Mouse (Mus musculus): ENCODE data around the gene Sf3a2.

Sf3a2 gene

DNA sequence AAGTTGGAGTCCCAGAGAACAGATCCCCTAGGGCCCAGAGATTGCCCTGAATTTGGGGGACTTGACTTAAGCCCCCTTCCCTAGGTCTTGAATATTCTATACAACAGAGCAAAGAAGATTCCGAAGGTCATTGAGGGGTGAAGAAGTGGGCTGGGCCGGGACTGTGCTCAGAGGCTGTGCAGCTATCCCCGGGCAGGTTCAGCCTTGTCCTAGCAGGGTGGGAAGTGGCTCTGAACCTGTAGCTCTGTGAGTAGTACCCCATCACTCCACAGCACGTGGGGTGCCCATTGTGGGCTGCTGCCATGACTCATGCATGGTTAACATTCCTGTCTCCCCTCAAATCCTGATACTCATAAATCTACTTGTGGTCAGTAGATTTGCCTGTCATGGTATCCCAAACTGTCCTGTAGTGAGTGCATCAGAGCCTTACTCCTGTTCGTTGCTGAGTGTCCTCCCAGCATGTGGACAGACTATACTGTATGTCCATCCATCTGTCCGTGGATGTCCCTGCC lies 21.6 kb upstream of the Sf3a2 start:
- DNase-seq: no peak

DNA sequence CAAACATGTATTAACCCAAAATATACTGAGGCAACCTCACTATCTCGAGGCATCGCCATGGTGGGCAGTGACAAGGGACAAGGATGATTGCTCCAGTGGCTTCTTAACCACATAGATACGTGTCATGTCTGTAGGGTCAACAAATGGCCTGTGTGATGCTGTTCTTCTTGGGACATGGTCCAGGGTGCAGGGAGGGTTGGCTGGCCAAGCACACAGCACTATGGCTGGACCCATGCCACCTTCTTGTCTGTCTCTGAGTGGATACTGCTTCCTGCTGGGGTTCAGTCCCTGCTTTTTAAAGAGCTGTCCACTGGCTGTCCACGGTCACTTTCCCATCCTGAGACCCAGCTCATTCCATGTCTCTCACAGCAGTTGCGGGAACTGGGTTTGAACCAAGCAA lies 20.9 kb upstream of the Sf3a2 start:
- no peak for DNase-seq

- no peak for DNase-seq
Measured at GRCm38 (mm10) chr10:80779565-80779964, 18.4 kb upstream of the Sf3a2 start.

- no peak for DNase-seq
Measured at GRCm38 (mm10) chr10:80784302-80784701, 13.7 kb upstream of the Sf3a2 start.

- DNase-seq: no peak
Measured at GRCm38 (mm10) chr10:80784871-80785270, 13.1 kb upstream of the Sf3a2 start.

- DNase-seq: no peak
Measured at GRCm38 (mm10) chr10:80785963-80786362, 12.0 kb upstream of the Sf3a2 start.

DNA sequence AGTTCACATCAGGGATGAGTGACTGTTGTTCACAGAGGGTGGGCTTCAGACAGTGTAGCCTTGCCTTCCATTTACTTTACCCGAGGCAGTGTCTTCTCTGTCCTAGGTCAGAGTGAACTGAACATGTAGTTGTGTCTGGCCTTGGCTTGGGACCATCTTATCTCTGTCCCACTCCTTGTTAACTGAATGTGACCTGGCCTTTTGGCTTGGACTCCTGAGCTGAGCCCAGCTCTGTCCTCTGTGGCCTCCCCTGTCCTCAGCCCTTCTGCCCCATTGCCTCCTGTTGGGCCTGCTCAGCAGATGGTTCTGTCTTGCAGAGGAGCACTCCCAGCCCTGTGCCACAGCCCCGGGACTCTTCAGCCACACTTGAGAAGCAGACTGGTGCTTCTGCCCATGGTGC lies 10.5 kb upstream of the Sf3a2 start:
- no peak for DNase-seq

DNA sequence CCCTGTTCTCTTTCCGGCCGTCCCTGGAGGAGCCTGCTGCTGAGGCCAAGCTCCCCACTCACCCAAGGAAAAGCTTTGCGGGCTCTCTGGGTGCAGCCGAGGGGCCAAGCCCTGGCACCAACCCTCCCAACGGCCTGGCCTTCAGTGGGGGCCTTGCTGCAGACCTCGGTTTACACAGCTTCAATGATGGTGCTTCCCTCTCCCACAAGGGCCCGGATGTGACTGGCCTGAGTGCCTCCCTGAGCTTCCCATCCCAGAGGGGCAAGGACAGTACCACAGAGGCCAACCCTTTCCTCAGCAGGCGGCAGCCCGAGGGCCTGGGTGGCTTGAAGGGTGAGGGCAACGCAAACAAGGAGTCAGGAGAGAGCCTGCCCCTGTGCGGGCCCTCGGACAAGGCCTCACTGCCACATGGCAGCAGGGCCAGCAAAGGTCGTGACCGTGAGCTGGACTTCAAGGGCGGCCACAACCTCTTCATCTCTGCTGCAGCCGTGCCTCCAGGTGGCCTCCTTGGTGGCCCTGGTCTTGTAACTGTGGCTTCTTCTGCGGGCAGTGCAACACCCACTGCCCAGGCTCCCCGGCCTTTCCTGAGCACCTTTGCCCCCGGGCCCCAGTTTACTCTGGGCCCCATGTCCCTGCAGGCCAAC lies 7.1 kb upstream of the Sf3a2 start:
- no peak for DNase-seq

GRCm38 (mm10) chr10:80791476-80792174 lies 6.4 kb upstream of the Sf3a2 start:
- DNase-seq: no peak

DNA sequence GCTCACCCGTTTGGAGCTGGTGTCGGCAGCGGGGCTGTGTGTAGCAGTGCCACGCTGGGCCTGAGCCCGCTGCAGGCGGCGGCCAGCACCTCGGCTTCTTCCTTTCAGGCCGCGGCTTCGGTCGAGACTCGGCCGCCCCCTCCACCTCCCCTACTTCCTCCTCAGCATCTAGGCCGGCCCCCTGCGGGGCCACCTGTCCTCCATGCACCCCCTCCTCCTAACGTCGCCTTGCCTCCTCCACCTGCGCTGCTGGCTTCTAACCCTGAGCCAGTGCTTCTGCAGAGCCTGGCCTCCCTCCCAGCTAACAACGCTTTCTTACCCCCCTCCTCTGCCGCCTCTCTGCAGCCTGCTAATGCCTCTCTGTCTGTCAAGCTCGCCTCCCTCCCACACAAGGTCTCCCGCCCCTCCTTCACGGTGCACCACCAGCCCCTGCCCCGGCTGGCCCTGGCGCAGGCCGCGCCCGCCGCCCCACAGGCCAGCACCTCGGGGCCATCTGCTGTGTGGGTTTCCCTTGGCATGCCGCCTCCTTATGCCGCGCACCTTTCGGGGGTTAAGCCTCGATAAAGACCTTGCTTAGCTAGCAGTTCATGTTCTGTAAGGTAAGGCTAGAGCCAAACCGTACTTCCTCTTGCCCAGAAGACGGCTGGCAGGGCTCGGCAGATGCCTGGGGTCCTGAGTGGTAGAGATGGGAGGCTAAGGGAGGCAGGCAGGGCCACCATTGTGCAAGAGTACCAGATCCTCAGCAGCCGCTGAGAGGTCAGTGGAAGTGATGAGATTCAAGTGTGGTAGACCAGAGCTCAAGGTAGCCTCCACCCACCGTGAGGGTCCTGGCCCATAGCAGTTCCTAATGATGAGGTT lies 5.6 kb upstream of the Sf3a2 start:
- no peak for DNase-seq

GRCm38 (mm10) chr10:80793033-80793784 lies 4.8 kb upstream of the Sf3a2 start:
- no peak for DNase-seq

- no peak for DNase-seq
Measured at GRCm38 (mm10) chr10:80793803-80794202, 4.2 kb upstream of the Sf3a2 start.

DNA sequence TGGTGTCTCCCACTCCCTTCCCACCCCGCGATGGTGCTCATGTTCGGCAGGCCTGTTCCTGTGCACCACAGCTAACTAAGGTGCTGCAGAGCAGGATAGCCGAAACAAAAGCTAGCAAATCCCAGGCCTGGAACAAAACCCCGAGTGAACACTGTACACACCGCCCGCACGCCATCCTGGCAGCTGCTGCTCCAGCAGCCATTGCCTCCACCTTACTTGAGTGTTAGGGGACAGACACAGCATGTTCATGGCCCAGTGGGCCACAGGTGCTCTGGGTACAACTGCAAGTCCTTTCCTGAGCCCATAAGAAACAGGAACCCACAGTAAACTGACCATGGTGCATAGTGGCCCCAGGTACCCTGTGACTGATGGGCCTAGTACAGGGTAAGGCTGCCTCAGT lies 3.2 kb upstream of the Sf3a2 start:
- no peak for DNase-seq

- DNase-seq: no peak
Measured at GRCm38 (mm10) chr10:80796307-80796848, 1.6 kb upstream of the Sf3a2 start.

DNA sequence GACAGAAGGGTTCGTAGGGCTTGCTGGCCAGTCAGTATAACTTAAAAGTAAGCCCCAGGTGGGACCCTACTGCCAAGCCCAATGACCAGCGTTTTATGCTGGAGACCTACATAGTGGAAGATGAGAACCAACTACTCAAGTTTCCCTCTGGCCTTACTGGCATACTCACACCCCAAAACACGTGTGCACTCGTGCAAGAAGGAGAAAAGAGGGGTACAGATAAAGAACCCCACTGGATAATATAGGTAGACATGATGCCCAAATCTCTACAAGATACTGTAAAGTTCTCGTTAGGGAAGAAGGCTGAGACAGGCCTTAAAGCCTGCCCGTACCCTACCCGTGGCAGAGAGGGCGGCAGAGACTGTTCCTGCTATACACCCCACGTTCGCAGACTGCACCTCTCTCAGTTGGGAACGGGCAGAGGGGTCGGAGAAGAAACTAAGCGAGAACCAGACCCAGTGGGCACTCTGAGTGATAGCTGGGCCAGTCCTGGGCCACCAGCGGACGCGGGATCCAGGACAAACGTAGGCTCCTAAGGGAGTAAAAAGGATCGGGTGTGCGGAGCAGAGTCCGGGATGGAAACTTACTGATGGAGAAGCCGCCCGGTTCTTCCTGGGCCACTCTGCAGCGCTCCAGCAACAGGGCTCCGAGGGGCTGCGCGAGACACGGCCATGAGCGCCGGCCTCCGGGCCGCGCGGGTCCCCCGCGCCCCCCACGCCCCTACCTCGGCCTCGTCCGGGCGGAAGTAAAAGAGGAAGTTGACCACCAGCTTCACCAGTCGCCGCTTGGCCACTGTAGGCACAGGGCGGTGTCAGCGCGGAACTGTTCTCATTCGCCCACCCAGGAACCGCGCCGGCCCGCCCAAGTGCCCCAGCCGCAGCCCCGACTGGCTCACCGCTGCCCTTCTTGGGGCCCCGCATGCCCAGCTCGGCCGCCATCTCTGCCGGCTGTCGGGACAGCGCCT lies 530 bp upstream of the Sf3a2 start:
- DNase-seq: no peak

GRCm38 (mm10) chr10:80799070-80799566 lies 1.1 kb downstream of the Sf3a2 start:
- no peak for DNase-seq

GRCm38 (mm10) chr10:80802204-80802912 lies 4.4 kb downstream of the Sf3a2 start:
- no peak for DNase-seq

DNA sequence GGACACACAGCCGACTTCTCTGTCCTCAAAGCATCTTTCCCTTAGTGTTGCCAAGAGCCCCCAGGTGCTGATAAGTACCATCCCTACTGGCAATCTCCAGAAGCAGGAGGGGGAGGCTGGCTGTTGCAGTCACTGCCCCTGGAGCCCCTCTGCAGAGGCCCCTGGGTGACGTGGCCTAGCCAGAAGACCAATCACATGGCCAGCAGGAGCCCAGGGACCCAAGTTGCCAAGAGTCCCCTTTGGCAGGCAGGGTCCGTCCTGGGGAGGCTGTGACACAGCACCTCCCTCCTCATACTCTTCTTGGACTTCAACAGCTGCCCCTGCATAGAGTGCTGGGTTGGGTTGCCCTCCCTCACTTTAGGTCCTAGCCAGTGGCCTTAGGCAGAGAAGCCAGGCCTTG lies 5.0 kb downstream of the Sf3a2 start:
- DNase-seq: no peak

DNA sequence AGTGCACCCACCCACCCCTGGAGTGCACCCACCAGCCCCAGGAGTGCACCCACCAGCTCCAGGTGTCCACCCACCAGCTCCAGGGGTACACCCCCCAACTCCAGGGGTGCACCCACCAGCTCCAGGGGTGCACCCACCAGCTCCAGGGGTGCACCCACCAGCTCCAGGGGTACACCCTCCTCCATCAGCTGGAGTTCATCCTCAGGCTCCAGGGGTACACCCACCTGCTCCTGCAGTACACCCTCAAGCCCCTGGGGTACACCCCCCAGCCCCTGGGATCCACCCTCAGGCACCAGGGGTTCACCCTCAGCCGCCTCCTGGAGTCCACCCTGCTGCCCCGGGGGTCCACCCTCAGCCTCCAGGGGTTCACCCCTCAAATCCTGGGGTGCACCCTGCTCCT lies 6.3 kb downstream of the Sf3a2 start:
- no peak for DNase-seq

DNA sequence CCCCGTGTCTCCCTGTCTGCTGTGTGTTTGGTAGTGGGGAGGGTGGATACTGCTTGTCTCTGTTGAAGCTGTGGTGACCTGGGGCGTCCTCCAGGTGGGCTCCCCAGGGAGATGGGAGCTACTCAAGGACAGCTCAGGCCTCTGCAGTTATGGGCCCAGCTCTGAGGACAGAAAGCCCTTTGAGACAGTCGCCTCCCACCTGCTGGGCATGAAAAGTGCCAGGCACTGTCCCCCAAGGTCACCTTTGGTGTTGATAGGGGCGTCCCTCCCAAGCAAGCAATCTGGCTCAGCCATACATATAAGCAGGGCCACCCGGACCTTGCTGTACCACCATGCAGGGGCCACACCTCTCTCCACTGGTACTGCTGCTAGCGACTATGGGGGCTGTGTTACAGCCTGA lies 6.9 kb downstream of the Sf3a2 start, which contains the start of gene Amh:
Gene Amh (plus strand): TSS at position 328 of the 400 bp plus-strand sequence.
- DNase-seq: no peak
